Mouse (Mus musculus): Measurements from ENCODE around the gene Gm1123. TPM values are rescaled to one million over a fixed set of nuclear protein-coding genes. Genes with fewer than 3 reads are reported as not detected.
A peak's percentile ranks its signal among the peaks of the same experiment; 100 is the strongest.

Gene Gm1123
- total and polyA plus RNA-seq, 2 experiments from 2014 or later = 0.16 TPM; not detected in 1

DNA sequence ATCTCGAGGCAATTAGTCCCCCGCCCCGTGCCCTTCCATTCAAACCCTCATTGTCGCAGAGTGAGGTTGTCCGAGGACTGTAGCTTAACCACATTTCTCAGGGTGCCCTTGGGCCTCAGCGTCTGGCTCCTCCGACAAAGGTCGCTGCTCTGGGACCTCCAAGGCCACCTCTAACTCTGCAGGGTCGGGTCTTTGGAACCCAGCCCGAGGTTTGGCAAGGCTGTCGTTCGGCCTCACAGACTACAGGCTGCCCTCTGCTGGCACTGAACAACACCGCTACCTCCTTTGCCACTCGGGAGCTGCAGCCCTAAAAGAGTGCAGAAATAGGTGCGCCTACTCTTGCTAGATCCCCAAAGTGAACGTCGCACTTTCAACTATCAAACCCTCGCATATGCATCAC lies 70.4 kb downstream of the Gm1123 start:
- 2% methylated on average over 18 of the region's 18 CpGs for WGBS
- H3K4me2 ChIP-seq (ENCODE audit: low read depth, low read length, poor library complexity, severe bottlenecking) = no peak overlapping the region
- ATAC-seq (ENCODE audit: low FRiP score) (no peak), DNase-seq (ENCODE audit: low spot score) (peak; percentile 56)
- peak; percentile 72 for TF ChIP-seq CTCF (IDR thresholded peaks at IDR 0.05)
- H3K9ac ChIP-seq (replicated peaks; ENCODE audit: low read length, poor library complexity, severe bottlenecking) = no peak overlapping the region
- no peaks in the 10 kb centered on the region for H3K36me3 ChIP-seq (ENCODE audit: insufficient read depth, low read length)
- no peaks in the 10 kb centered on the region for H3K9me3 ChIP-seq (ENCODE audit: low read length)
- no peaks in the 10 kb centered on the region for H3K4me1 ChIP-seq (ENCODE audit: insufficient read depth, low read length)
- H3K27ac ChIP-seq (ENCODE audit: low read depth, low read length) = no peak overlapping the region
- no peak overlapping the region for H3K4me3 ChIP-seq (ENCODE audit: low read depth, low read length)
- H3K27me3 ChIP-seq (ENCODE audit: insufficient read depth, low read length) = peaks cover 65% of the 10 kb centered on the region

DNA sequence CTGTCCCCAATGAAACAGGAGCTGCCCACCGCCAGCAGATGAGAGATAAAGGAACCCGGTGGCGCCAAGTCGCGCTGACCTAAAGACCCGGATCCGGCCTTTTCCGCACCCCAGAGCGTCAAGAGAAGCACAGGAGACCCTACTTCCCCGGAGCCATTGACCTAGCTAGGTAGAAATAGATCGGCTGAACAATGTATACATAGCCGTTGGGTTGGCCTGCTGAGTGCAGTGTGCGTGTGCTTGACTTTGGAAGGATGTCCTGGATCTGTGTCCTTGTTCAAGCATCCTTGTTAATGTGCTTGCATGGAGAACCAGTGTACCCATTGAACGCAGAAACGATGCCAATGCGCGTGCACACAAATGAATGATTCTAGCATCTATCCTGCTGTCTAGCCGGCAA lies 71.9 kb downstream of the Gm1123 start:
- ATAC-seq (ENCODE audit: low FRiP score) (no peak), DNase-seq (ENCODE audit: low spot score) (no peak)
- Histone ChIP-seq H3K9me3 (ENCODE audit: low read length) (no peaks in the 10 kb centered on the region), H3K27ac (ENCODE audit: low read depth, low read length) (no peak overlapping the region), H3K27me3 (ENCODE audit: insufficient read depth, low read length) (peaks cover 76% of the 10 kb centered on the region), H3K9ac (replicated peaks; ENCODE audit: low read length, poor library complexity, severe bottlenecking) (no peak overlapping the region), H3K36me3 (ENCODE audit: insufficient read depth, low read length) (no peaks in the 10 kb centered on the region), H3K4me3 (ENCODE audit: low read depth, low read length) (no peak overlapping the region), H3K4me1 (ENCODE audit: insufficient read depth, low read length) (no peaks in the 10 kb centered on the region), H3K4me2 (ENCODE audit: low read depth, low read length, poor library complexity, severe bottlenecking) (no peak overlapping the region)
- WGBS = 6% methylated on average over 18 of the region's 18 CpGs
- TF ChIP-seq CTCF (IDR thresholded peaks at IDR 0.05) = no peak

DNA sequence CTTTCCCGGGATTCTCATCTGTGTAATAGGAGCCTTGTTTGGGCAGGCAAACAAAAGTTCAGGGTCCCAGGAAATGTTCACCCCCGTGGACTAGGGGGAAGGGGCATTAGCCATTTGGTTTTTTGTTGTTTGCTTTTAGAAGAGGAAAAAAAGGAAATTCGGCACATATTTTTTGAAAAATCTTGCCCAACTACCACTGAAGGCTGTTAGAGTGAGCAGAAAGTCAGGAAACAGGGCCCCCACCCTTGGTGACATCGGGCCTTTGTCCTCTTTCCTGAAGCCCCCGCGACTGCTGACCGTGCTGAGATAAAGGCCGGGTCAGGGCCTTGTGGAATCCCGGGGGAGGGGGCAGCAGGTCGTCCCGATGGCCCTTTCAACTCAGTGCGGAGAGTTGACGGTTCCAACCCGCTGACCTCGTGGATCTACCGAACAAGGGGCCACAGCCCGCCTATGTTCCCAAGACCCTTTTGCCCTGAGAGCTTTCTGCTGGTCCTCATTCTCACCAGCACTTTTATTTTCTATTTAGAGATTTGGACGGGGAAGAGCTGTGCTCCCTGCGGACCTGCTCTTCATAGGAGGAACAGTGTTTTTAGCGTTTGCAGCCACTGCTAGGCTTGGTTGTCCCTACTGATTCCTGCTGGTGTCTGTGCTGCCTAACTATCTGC lies 72.9 kb downstream of the Gm1123 start:
- no peak for ATAC-seq (ENCODE audit: low FRiP score)
- Histone ChIP-seq H3K4me3 (ENCODE audit: low read depth, low read length) (no peak overlapping the region), H3K27ac (ENCODE audit: low read depth, low read length) (no peak overlapping the region), H3K9ac (replicated peaks; ENCODE audit: low read length, poor library complexity, severe bottlenecking) (no peak overlapping the region), H3K4me1 (ENCODE audit: insufficient read depth, low read length) (no peaks in the 10 kb centered on the region), H3K27me3 (ENCODE audit: insufficient read depth, low read length) (peaks cover 81% of the 10 kb centered on the region), H3K4me2 (ENCODE audit: low read depth, low read length, poor library complexity, severe bottlenecking) (no peak overlapping the region), H3K36me3 (ENCODE audit: insufficient read depth, low read length) (no peaks in the 10 kb centered on the region), H3K9me3 (ENCODE audit: low read length) (no peaks in the 10 kb centered on the region)
- no peak for TF ChIP-seq CTCF (IDR thresholded peaks at IDR 0.05)
- WGBS = 2% methylated on average over 20 of the region's 20 CpGs
- no peak for DNase-seq (ENCODE audit: low spot score)

DNA sequence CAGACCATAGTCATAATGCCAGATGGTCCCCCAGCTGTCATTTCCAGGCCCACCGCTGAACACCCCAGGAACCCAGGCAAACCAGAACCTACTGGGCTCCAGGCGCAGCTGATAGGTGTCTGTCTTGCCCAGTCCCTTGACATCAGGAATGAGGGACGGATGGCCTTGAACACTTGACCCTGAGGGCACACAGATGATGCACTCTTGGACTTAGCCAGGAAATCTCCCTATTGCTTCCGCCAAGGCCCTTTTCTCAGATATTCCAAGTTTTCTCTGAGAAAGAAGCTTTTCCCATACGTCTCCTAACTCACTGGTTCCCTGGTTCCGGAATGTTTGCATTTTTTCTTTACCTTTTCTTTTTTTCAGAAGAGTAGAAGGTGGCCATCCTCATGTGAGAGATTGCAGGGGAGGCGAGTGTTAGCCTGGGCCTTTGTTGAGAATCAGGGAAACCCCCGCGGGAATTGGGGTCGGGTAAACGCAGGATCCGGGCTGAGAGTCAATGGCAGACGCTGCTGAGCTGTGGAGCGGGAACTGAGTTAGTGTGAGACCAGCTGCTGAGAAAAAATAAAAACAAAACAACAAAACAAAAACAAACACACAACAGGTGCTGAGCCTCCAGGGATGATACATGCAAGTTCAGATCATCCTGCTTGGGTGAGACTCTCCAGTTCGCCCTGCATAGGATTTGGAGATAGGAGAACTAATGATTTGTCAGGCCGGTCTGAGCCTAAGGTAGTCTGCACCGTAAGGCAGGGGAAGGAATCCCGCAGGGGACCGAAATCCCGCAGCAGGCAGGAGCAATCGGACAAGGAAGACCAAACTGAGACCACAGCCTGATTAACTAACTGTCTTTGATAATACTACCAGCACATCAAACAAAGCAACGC lies 73.7 kb downstream of the Gm1123 start:
- DNase-seq (ENCODE audit: low spot score) (no peak), ATAC-seq (ENCODE audit: low FRiP score) (no peak)
- Histone ChIP-seq H3K9me3 (ENCODE audit: low read length) (no peaks in the 10 kb centered on the region), H3K27ac (ENCODE audit: low read depth, low read length) (no peak overlapping the region), H3K4me1 (ENCODE audit: insufficient read depth, low read length) (no peaks in the 10 kb centered on the region), H3K27me3 (ENCODE audit: insufficient read depth, low read length) (peaks cover 84% of the 10 kb centered on the region), H3K4me3 (ENCODE audit: low read depth, low read length) (no peak overlapping the region), H3K4me2 (ENCODE audit: low read depth, low read length, poor library complexity, severe bottlenecking) (no peak overlapping the region), H3K36me3 (ENCODE audit: insufficient read depth, low read length) (no peaks in the 10 kb centered on the region), H3K9ac (replicated peaks; ENCODE audit: low read length, poor library complexity, severe bottlenecking) (no peak overlapping the region)
- 5% methylated on average over 22 of the region's 22 CpGs for WGBS
- no peak for TF ChIP-seq CTCF (IDR thresholded peaks at IDR 0.05)

DNA sequence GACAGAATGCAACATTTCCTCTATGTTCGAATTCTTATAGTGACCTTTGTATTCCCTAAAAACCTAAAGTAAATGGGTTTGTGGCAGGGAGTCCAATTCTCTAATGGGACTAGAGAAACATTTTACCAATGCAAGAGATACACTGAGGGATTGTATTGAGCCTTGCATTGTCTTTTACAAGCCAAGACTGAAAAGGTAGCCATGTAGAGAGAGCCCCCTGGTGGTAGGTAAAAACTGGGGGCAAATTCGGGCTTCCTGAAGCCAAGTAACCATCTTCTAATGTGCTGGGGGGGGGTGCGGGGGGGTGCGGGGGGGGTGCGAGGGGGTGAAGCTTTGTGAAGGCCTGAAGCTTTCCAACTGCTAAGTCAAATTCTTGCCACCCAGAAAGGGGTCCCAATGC lies 75.2 kb downstream of the Gm1123 start:
- Histone ChIP-seq H3K4me2 (ENCODE audit: low read depth, low read length, poor library complexity, severe bottlenecking) (no peak overlapping the region), H3K27me3 (ENCODE audit: insufficient read depth, low read length) (peaks cover 79% of the 10 kb centered on the region), H3K4me1 (ENCODE audit: insufficient read depth, low read length) (peaks cover 7% of the 10 kb centered on the region; the same call in 1 of the 2 replicates), H3K9me3 (ENCODE audit: low read length) (no peaks in the 10 kb centered on the region), H3K4me3 (ENCODE audit: low read depth, low read length) (no peak overlapping the region), H3K27ac (ENCODE audit: low read depth, low read length) (no peak overlapping the region), H3K36me3 (ENCODE audit: insufficient read depth, low read length) (no peaks in the 10 kb centered on the region), H3K9ac (replicated peaks; ENCODE audit: low read length, poor library complexity, severe bottlenecking) (no peak overlapping the region)
- ATAC-seq (ENCODE audit: low FRiP score) (no peak), DNase-seq (ENCODE audit: low spot score) (no peak)
- 26% methylated on average over 5 of the region's 5 CpGs for WGBS
- peak; percentile 42 for TF ChIP-seq CTCF (IDR thresholded peaks at IDR 0.05)

DNA sequence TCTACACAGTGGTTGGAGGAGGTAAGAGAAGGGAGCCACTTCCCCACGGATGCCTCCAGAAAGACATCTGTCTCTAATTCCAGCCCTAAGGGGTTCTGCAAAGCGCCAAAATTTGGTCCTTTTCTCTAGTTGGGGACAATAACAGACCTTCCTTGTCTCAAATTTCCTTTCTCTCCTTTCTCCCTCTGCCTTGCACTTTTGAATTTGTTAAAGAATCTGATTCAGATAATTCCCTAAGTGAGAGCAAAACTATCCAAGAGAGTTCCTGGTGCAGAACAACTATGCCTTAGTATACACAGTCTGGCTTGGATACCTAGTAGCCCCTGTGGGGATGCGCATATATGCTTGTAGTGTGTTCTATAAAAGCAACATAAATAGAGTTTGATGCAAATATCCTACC lies 75.7 kb downstream of the Gm1123 start:
- ATAC-seq (ENCODE audit: low FRiP score) = no peak
- no peak overlapping the region for H3K4me3 ChIP-seq (ENCODE audit: low read depth, low read length)
- WGBS = 36% methylated on average over 3 of the region's 3 CpGs

More for the DNA sequence above, 75.7 kb downstream of the Gm1123 start:
- no peak for DNase-seq (ENCODE audit: low spot score)
- Histone ChIP-seq H3K27ac (ENCODE audit: low read depth, low read length) (no peak overlapping the region), H3K27me3 (ENCODE audit: insufficient read depth, low read length) (peaks cover 75% of the 10 kb centered on the region), H3K9me3 (ENCODE audit: low read length) (no peaks in the 10 kb centered on the region), H3K4me2 (ENCODE audit: low read depth, low read length, poor library complexity, severe bottlenecking) (no peak overlapping the region), H3K4me1 (ENCODE audit: insufficient read depth, low read length) (peaks cover 7% of the 10 kb centered on the region; the same call in 1 of the 2 replicates), H3K36me3 (ENCODE audit: insufficient read depth, low read length) (no peaks in the 10 kb centered on the region), H3K9ac (replicated peaks; ENCODE audit: low read length, poor library complexity, severe bottlenecking) (no peak overlapping the region)
- no peak for TF ChIP-seq CTCF (IDR thresholded peaks at IDR 0.05)
